Mouse (Mus musculus) hindbrain, embryonic 11.5 days (tissue): ENCODE results near the gene Slc25a16. TPM values are rescaled to one million over a fixed set of nuclear protein-coding genes. Genes with fewer than 3 reads are reported as not detected.
"Not testable (repeated sequence)": the region's sequence is repeated elsewhere in the genome, so short reads cannot be mapped to it uniquely, and the experiment has no call there.

Source experiments
- ATAC-seq: fragments of 200-750 bp; cut with Nextera tagmentation; 2 replicates; pipeline ENCODE4 v1.8.0; 2017; ENCODE audit warnings: mild to moderate bottlenecking, moderate TSS enrichment, moderate library complexity; ENCODE audit not compliant: low FRiP score
- DNase-seq: peaks from one replicate; pipeline ENCODE4 v3.0.0-alpha.2; 2015; ENCODE audit warnings: low spot score
- H3K27ac ChIP-seq: fragments of 300-500 bp; sonication (generic); 2 replicates; pipeline ENCODE4 v1.5.1; 2014; ENCODE audit warnings: mild to moderate bottlenecking, low read depth, low read length
- H3K27me3 ChIP-seq: fragments of 300-500 bp; sonication (generic); 2 replicates; pipeline ENCODE4 v1.6.1; 2014; ENCODE audit warnings: mild to moderate bottlenecking, low read length, moderate library complexity, mixed read lengths; ENCODE audit not compliant: control insufficient read depth, insufficient read depth
- H3K36me3 ChIP-seq: fragments of 300-500 bp; sonication (generic); 2 replicates; pipeline ENCODE4 v1.6.1; 2014; ENCODE audit warnings: mild to moderate bottlenecking, low read length, moderate library complexity, mixed read lengths; ENCODE audit not compliant: control insufficient read depth, insufficient read depth
- H3K4me1 ChIP-seq: fragments of 300-500 bp; sonication (generic); replicated peaks from 2 replicates; pipeline ENCODE4 v1.6.1; 2014; ENCODE audit warnings: low read length, mixed read lengths; ENCODE audit not compliant: control insufficient read depth, insufficient read depth
- H3K4me2 ChIP-seq: fragments of 300-500 bp; sonication (generic); replicated peaks from 2 replicates; pipeline ENCODE4 v1.6.1; 2014; ENCODE audit warnings: mild to moderate bottlenecking, low read depth, low read length
- H3K4me3 ChIP-seq: fragments of 300-500 bp; sonication (generic); 2 replicates; pipeline ENCODE4 v1.5.1; 2014; ENCODE audit warnings: low read depth, low read length
- H3K9ac ChIP-seq: fragments of 300-500 bp; sonication (generic); 2 replicates; pipeline ENCODE4 v1.6.1; 2014; ENCODE audit warnings: low read depth, low read length
- H3K9me3 ChIP-seq: fragments of 300-500 bp; sonication (generic); 2 replicates; pipeline ENCODE4 v1.6.1; 2016; ENCODE audit warnings: low read length; ENCODE audit not compliant: control insufficient read depth
- WGBS: fragments of 180-500 bp; shearing (Covaris S2); extraction: QIAGEN DNeasy Blood & Tissue Kit; methylation state at CpG from one replicate; pipeline ENCODE4 v1.1.7; 2014; 5-methylcytosine and 5-hydroxymethylcytosine counted together
- polyA plus RNA-seq: library from polyadenylated mRNA; unstranded; fragments of >200 nt; fragmentation: Nextera tagmentation; extraction: Ambion mirVana; gene quantifications from 2 replicates; pipeline ENCODE4 v1.2.1, GENCODE M21; 2014

Slc25a16 gene
- polyA plus RNA-seq, 1 experiment from 2014 or later: 11.6 TPM

- Histone ChIP-seq H3K27me3 (no peaks in the 10 kb centered on the region), H3K9me3 (no peaks in the 10 kb centered on the region), H3K36me3 (no peaks in the 10 kb centered on the region), H3K4me3 (no peak overlapping the region), H3K4me2 (no peak overlapping the region), H3K4me1 (no peaks in the 10 kb centered on the region), H3K27ac (no peak overlapping the region), H3K9ac (no peak overlapping the region)
- DNase-seq (no peak), ATAC-seq (no peak)
- WGBS: 68% methylated on average over 4 of the region's 4 CpGs
Observed at GRCm38 (mm10) chr10:62896774-62897173, 23.7 kb upstream of the Slc25a16 start.

GRCm38 (mm10) chr10:62897437-62897836 is 23.0 kb upstream of the Slc25a16 start:
- Histone ChIP-seq H3K36me3 (no peaks in the 10 kb centered on the region), H3K9ac (no peak overlapping the region), H3K4me3 (no peak overlapping the region), H3K9me3 (no peaks in the 10 kb centered on the region), H3K4me1 (no peaks in the 10 kb centered on the region), H3K27ac (no peak overlapping the region), H3K27me3 (no peaks in the 10 kb centered on the region), H3K4me2 (no peak overlapping the region)
- ATAC-seq (no peak), DNase-seq (no peak)
- 98% methylated on average over 3 of the region's 3 CpGs for WGBS

GRCm38 (mm10) chr10:62898061-62898460 is 22.4 kb upstream of the Slc25a16 start:
- no peak for DNase-seq
- Histone ChIP-seq H3K27ac (no peak overlapping the region), H3K36me3 (no peaks in the 10 kb centered on the region), H3K27me3 (no peaks in the 10 kb centered on the region), H3K4me2 (no peak overlapping the region), H3K4me1 (no peaks in the 10 kb centered on the region), H3K4me3 (no peak overlapping the region), H3K9me3 (no peaks in the 10 kb centered on the region), H3K9ac (no peak overlapping the region)
- no peak for ATAC-seq
- WGBS: 81% methylated on average over 2 of the region's 2 CpGs

- ATAC-seq (no peak), DNase-seq (no peak)
- Histone ChIP-seq H3K4me2 (no peak overlapping the region), H3K9ac (no peak overlapping the region), H3K4me1 (no peaks in the 10 kb centered on the region), H3K27ac (no peak overlapping the region), H3K4me3 (no peak overlapping the region), H3K36me3 (no peaks in the 10 kb centered on the region), H3K27me3 (no peaks in the 10 kb centered on the region), H3K9me3 (no peaks in the 10 kb centered on the region)
- 96% methylated on average over 4 of the region's 4 CpGs for WGBS
Observed at GRCm38 (mm10) chr10:62900144-62900543, 20.3 kb upstream of the Slc25a16 start.

- no peak overlapping the region for H3K4me3 ChIP-seq
- no peaks in the 10 kb centered on the region for H3K27me3 ChIP-seq
- no peak for DNase-seq
- H3K4me1 ChIP-seq: no peaks in the 10 kb centered on the region
- no peak overlapping the region for H3K4me2 ChIP-seq
- no peaks in the 10 kb centered on the region for H3K9me3 ChIP-seq
- no peak overlapping the region for H3K27ac ChIP-seq
- ATAC-seq: no peak
- H3K36me3 ChIP-seq: no peaks in the 10 kb centered on the region
- no peak overlapping the region for H3K9ac ChIP-seq
- WGBS: 50% methylated on average over 8 of the region's 8 CpGs
Observed at GRCm38 (mm10) chr10:62901826-62902225, 18.6 kb upstream of the Slc25a16 start.

GRCm38 (mm10) chr10:62902829-62903228 is 17.6 kb upstream of the Slc25a16 start:
- Histone ChIP-seq H3K4me1 (no peaks in the 10 kb centered on the region), H3K27me3 (no peaks in the 10 kb centered on the region), H3K27ac (no peak overlapping the region), H3K4me3 (no peak overlapping the region), H3K9me3 (no peaks in the 10 kb centered on the region), H3K4me2 (no peak overlapping the region), H3K9ac (no peak overlapping the region), H3K36me3 (no peaks in the 10 kb centered on the region)
- ATAC-seq: no peak
- 50% methylated on average over 1 of the region's 1 CpGs for WGBS
- no peak for DNase-seq

- WGBS: 85% methylated on average over 7 of the region's 7 CpGs
- ATAC-seq: no peak
- no peak overlapping the region for H3K4me2 ChIP-seq
- H3K4me3 ChIP-seq: no peak overlapping the region
- H3K9ac ChIP-seq: no peak overlapping the region
- no peaks in the 10 kb centered on the region for H3K36me3 ChIP-seq
- no peak overlapping the region for H3K27ac ChIP-seq
- H3K4me1 ChIP-seq: no peaks in the 10 kb centered on the region
- H3K9me3 ChIP-seq: no peaks in the 10 kb centered on the region
- DNase-seq: no peak
- H3K27me3 ChIP-seq: no peaks in the 10 kb centered on the region
Observed at GRCm38 (mm10) chr10:62906336-62906735, 14.1 kb upstream of the Slc25a16 start.

- H3K9ac ChIP-seq, ATAC-seq, DNase-seq, H3K27me3 ChIP-seq, H3K9me3 ChIP-seq, H3K36me3 ChIP-seq, H3K27ac ChIP-seq, H3K4me1 ChIP-seq, H3K4me3 ChIP-seq, H3K4me2 ChIP-seq: not testable (repeated sequence)
- WGBS: no CpG with 5 or more reads among the region's 1 CpGs
Observed at GRCm38 (mm10) chr10:62908896-62909295, 11.5 kb upstream of the Slc25a16 start, which contains the start of gene Tet1. Gene Tet1 (minus strand): TSS chr10:62908996.

GRCm38 (mm10) chr10:62911120-62911519 is 9.3 kb upstream of the Slc25a16 start:
- Histone ChIP-seq H3K4me2 (no peak overlapping the region), H3K9ac (no peak overlapping the region), H3K36me3 (no peaks in the 10 kb centered on the region), H3K27ac (no peak overlapping the region), H3K27me3 (no peaks in the 10 kb centered on the region), H3K9me3 (no peaks in the 10 kb centered on the region), H3K4me3 (no peak overlapping the region), H3K4me1 (no peaks in the 10 kb centered on the region)
- ATAC-seq: no peak
- no peak for DNase-seq
- 93% methylated on average over 2 of the region's 2 CpGs for whole genome bisulfite sequencing
